Mouse (Mus musculus) forebrain, embryonic 11.5 days (tissue): ENCODE measurements around the gene Nol4l. TPM values are rescaled to one million over a fixed set of nuclear protein-coding genes. Genes with fewer than 3 reads are reported as not detected.

Source experiments
- ATAC-seq: fragments of 200-750 bp; cut with Nextera tagmentation; replicated peaks from 2 replicates; pipeline ENCODE4 v1.8.0; 2017; ENCODE audit warnings: moderate TSS enrichment; ENCODE audit not compliant: low FRiP score
- DNase-seq: peaks from one replicate; pipeline ENCODE4 v3.0.0-alpha.2; 2017; ENCODE audit warnings: low spot score
- H3K27ac ChIP-seq: fragments of 300-500 bp; sonication (generic); 2 replicates; pipeline ENCODE4 v1.5.1; 2014; ENCODE audit warnings: low read depth, low read length
- H3K27me3 ChIP-seq: fragments of 300-500 bp; sonication (generic); 2 replicates; pipeline ENCODE4 v1.6.1; 2014; ENCODE audit warnings: mild to moderate bottlenecking, low read length, mixed read lengths; ENCODE audit not compliant: control insufficient read depth, insufficient read depth
- H3K36me3 ChIP-seq: fragments of 300-500 bp; sonication (generic); 2 replicates; pipeline ENCODE4 v1.6.1; 2014; ENCODE audit warnings: mild to moderate bottlenecking, low read length, moderate library complexity, mixed read lengths; ENCODE audit not compliant: control insufficient read depth, insufficient read depth
- H3K4me1 ChIP-seq: fragments of 300-500 bp; sonication (generic); replicated peaks from 2 replicates; pipeline ENCODE4 v1.6.1; 2014; ENCODE audit warnings: low read length, mixed read lengths; ENCODE audit not compliant: control insufficient read depth, insufficient read depth
- H3K4me2 ChIP-seq: fragments of 300-500 bp; sonication (generic); 2 replicates; pipeline ENCODE4 v1.6.1; 2014; ENCODE audit warnings: low read depth, mild to moderate bottlenecking, low read length, moderate library complexity, mixed read lengths; ENCODE audit not compliant: severe bottlenecking
- H3K4me3 ChIP-seq: fragments of 300-500 bp; sonication (generic); 2 replicates; pipeline ENCODE4 v1.5.1; 2014; ENCODE audit warnings: low read depth, low read length
- H3K9ac ChIP-seq: fragments of 300-500 bp; sonication (generic); 2 replicates; pipeline ENCODE4 v1.6.1; 2014; ENCODE audit warnings: low read length
- H3K9me3 ChIP-seq: fragments of 300-500 bp; sonication (generic); 2 replicates; pipeline ENCODE4 v1.6.1; 2016; ENCODE audit warnings: low read length, mixed read lengths; ENCODE audit not compliant: control insufficient read depth
- WGBS: fragments of 180-500 bp; shearing (Covaris S2); extraction: QIAGEN DNeasy Blood & Tissue Kit; methylation state at CpG from one replicate; pipeline ENCODE4 v1.1.7; 2014; 5-methylcytosine and 5-hydroxymethylcytosine counted together
- polyA plus RNA-seq: library from polyadenylated mRNA; unstranded; fragments of >200 nt; fragmentation: Nextera tagmentation; extraction: Ambion mirVana; gene quantifications from 2 replicates; pipeline ENCODE4 v1.2.1, GENCODE M21; 2014

The Nol4l gene
- polyA plus RNA-seq, 1 experiment from 2014 or later = 25.6 TPM

DNA sequence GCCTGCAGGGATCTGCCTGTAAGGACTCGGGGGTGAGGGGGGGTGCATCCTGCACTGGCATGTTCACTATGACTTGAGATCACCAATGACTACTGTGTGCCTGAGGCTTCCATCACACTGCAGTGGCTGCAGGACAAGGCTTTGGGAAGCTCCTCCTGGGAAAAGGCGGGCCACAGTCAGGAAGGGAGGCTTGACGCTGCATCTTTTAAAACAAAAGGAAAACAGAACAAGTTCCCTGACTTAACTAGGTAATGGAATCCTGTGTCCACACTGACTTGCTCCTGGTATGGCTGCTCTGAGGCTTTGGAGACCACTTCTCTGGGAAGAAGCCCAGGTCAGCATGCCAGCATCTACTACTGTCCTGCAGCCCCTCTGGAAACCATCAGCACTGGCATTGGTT lies 120.8 kb downstream of the Nol4l start:
- no peaks in the 10 kb centered on the region for H3K27me3 ChIP-seq
- H3K4me3 ChIP-seq = no peak overlapping the region
- H3K27ac ChIP-seq = no peak overlapping the region
- DNase-seq (peak; percentile 46), ATAC-seq (no peak)
- no peaks in the 10 kb centered on the region for H3K4me1 ChIP-seq
- WGBS = 88% methylated on average over 3 of the region's 3 CpGs
- no peak overlapping the region for H3K4me2 ChIP-seq
- no peaks in the 10 kb centered on the region for H3K9me3 ChIP-seq
- peaks cover 3% of the 10 kb centered on the region; the same call in 1 of the 2 replicates for H3K36me3 ChIP-seq
- no peak overlapping the region for H3K9ac ChIP-seq

GRCm38 (mm10) chr2:153406882-153407281 lies 122.9 kb downstream of the Nol4l start:
- Histone ChIP-seq H3K4me1 (no peaks in the 10 kb centered on the region), H3K9ac (no peak overlapping the region), H3K9me3 (no peaks in the 10 kb centered on the region), H3K27ac (no peak overlapping the region; the same call in 1 of the 2 replicates), H3K27me3 (no peaks in the 10 kb centered on the region), H3K36me3 (peaks cover 3% of the 10 kb centered on the region), H3K4me2 (no peak overlapping the region), H3K4me3 (no peak overlapping the region)
- ATAC-seq = no peak
- peak; percentile 27 for DNase-seq
- WGBS = 82% methylated on average over 6 of the region's 6 CpGs

DNA sequence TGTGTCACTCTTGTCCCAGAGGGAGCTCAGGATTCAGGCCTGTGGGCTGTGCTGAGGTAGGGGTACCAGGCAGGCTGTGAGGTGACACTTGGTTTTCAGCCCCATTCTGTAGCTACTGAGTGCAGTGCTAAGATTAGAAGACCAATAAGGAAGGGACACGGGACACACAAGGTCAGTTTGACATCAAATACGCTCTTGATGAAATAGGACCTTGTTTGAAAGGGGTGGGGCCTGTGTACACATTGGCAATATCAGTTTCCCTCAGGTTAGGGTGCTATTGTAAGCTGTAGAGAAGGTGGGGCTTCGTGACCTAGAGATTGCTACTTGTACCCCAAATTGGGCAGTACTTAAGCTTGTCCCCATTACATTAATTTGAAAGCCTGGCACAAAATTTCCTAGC lies 124.9 kb downstream of the Nol4l start:
- H3K36me3 ChIP-seq = peaks cover 19% of the 10 kb centered on the region
- H3K27ac ChIP-seq = no peak overlapping the region
- H3K9ac ChIP-seq = no peak overlapping the region
- no peak overlapping the region for H3K4me2 ChIP-seq
- ATAC-seq (no peak), DNase-seq (no peak)
- no peak overlapping the region for H3K4me3 ChIP-seq
- no peaks in the 10 kb centered on the region for H3K4me1 ChIP-seq
- no peaks in the 10 kb centered on the region for H3K27me3 ChIP-seq
- WGBS = 87% methylated on average over 3 of the region's 3 CpGs
- no peaks in the 10 kb centered on the region for H3K9me3 ChIP-seq

DNA sequence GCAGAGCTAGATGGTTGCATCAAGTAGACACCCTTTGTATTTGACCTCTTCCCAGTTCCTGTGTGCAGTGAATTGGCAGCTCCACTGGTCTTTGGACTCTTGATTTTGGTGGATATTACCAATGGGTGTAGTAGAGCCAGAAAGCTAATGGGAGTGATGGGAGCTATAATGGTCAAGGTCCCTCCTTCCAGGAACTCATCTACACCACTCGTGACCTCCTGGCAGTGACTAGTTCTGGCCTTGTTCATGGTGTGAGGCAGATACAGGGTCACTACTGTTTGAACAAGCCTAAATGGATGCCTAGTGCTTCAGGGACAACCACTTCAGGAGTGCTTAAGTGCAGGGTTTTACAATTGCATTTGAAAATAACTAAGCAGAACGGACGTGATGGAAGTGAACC lies 125.7 kb downstream of the Nol4l start:
- Histone ChIP-seq H3K4me3 (no peak overlapping the region), H3K9me3 (no peaks in the 10 kb centered on the region), H3K9ac (no peak overlapping the region), H3K27me3 (no peaks in the 10 kb centered on the region), H3K4me1 (no peaks in the 10 kb centered on the region), H3K36me3 (peaks cover 25% of the 10 kb centered on the region), H3K4me2 (no peak overlapping the region), H3K27ac (no peak overlapping the region)
- no peak for DNase-seq
- ATAC-seq = no peak
- 92% methylated on average over 3 of the region's 3 CpGs for WGBS

GRCm38 (mm10) chr2:153399166-153399565 lies 130.6 kb downstream of the Nol4l start:
- ATAC-seq = no peak
- no peaks in the 10 kb centered on the region for H3K4me1 ChIP-seq
- WGBS = 91% methylated on average over 15 of the region's 15 CpGs

DNA sequence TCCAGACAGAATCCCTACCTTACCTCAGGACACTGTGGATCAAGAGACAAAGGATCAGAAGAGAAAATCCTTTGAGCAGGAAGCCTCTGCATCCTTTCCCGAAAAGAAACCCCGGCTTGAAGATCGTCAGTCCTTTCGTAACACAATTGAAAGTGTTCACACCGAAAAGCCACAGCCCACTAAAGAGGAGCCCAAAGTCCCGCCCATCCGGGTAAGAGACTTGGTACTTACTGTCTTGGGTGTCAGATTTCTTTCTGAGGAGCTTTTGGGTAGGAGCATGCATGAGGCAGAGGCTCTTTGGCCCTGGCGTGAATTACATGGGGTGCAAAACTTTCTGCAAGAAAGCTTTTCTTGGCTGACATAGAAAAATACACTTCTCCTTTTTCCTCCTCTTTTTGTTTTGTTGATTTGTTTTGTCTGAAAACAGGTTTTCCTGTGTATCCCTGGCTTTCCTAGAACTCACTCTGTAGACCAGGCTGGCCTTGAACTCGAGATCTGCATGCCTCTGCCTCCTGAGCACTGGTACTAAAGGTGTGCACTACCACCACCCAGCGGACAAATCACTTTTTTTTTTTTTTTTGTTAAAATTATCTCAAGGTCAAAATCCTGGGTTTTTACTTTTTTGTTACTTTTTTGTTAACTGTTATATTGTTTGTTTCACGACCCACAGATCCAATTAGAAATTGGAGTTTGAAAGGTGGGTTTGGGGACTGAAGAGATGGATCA lies 131.8 kb downstream of the Nol4l start:
- peaks cover 59% of the 10 kb centered on the region for H3K36me3 ChIP-seq
- no peaks in the 10 kb centered on the region for H3K4me1 ChIP-seq
- no peak overlapping the region for H3K27ac ChIP-seq
- no peak overlapping the region for H3K4me2 ChIP-seq
- H3K27me3 ChIP-seq = no peaks in the 10 kb centered on the region
- DNase-seq (no peak), ATAC-seq (no peak)
- H3K9me3 ChIP-seq = peaks cover 2% of the 10 kb centered on the region; the same call in 1 of the 2 replicates
- no peak overlapping the region for H3K9ac ChIP-seq
- H3K4me3 ChIP-seq = no peak overlapping the region
- WGBS = 91% methylated on average over 11 of the region's 11 CpGs

More at GRCm38 (mm10) chr2:153399166-153399565, 130.6 kb downstream of the Nol4l start:
- Histone ChIP-seq H3K9ac (no peak overlapping the region), H3K36me3 (peaks cover 48% of the 10 kb centered on the region), H3K27ac (no peak overlapping the region), H3K4me2 (no peak overlapping the region), H3K4me3 (no peak overlapping the region), H3K9me3 (peaks cover 2% of the 10 kb centered on the region; the same call in 1 of the 2 replicates), H3K27me3 (no peaks in the 10 kb centered on the region)
- DNase-seq = no peak

DNA sequence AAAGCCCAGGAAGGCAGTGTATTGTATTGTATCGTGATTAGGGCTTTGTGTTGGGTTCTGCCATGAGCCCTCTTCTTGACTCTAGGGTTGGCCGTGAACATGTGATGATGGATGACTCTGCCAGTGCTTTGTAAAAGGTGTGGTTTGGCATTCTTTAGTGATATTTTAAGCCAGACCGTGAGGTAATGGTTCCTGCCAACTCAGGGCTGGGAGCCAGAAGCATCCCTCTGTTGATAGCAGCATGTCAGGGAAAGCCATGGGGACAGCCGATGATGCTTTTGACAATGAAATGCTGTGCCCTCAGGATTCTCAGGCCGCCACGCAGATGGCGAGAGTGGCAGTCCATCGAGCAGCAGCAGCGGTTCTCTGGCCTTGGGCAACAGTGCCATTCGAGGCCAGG lies 136.7 kb downstream of the Nol4l start:
- DNase-seq = no peak
- WGBS = 96% methylated on average over 10 of the region's 10 CpGs
- no peaks in the 10 kb centered on the region for H3K27me3 ChIP-seq
- H3K9me3 ChIP-seq = peaks cover 2% of the 10 kb centered on the region; the same call in 1 of the 2 replicates
- no peak overlapping the region for H3K27ac ChIP-seq
- H3K9ac ChIP-seq = no peak overlapping the region
- H3K4me1 ChIP-seq = no peaks in the 10 kb centered on the region
- no peak overlapping the region for H3K4me2 ChIP-seq
- H3K4me3 ChIP-seq = no peak overlapping the region
- no peak for ATAC-seq
- peaks cover 36% of the 10 kb centered on the region for H3K36me3 ChIP-seq

- DNase-seq (no peak), ATAC-seq (no peak)
- H3K9ac ChIP-seq = no peak overlapping the region
- H3K9me3 ChIP-seq = peaks cover 2% of the 10 kb centered on the region; the same call in 1 of the 2 replicates
- H3K36me3 ChIP-seq = peaks cover 19% of the 10 kb centered on the region; the same call in 1 of the 2 replicates
- H3K27me3 ChIP-seq = no peaks in the 10 kb centered on the region
- WGBS = 91% methylated on average over 2 of the region's 2 CpGs
- H3K4me1 ChIP-seq = no peaks in the 10 kb centered on the region
- H3K27ac ChIP-seq = no peak overlapping the region
- H3K4me3 ChIP-seq = no peak overlapping the region
- H3K4me2 ChIP-seq = no peak overlapping the region
These were observed 139.9 kb downstream of the Nol4l start for GRCm38 (mm10) chr2:153389831-153390230.

- WGBS = 98% methylated on average over 1 of the region's 1 CpGs
- Histone ChIP-seq H3K4me1 (no peaks in the 10 kb centered on the region), H3K9me3 (no peaks in the 10 kb centered on the region), H3K9ac (no peak overlapping the region), H3K27me3 (no peaks in the 10 kb centered on the region), H3K27ac (no peak overlapping the region), H3K4me2 (no peak overlapping the region), H3K36me3 (no peaks in the 10 kb centered on the region; the same call in 1 of the 2 replicates), H3K4me3 (no peak overlapping the region)
- ATAC-seq (no peak), DNase-seq (no peak)
These were observed 149.3 kb downstream of the Nol4l start for GRCm38 (mm10) chr2:153380479-153380878.
